Mouse (Mus musculus) c-Kit-positive CD71-positive TER-119-positive erythroid progenitor cells, embryonic 14.5 days (primary cell): ENCODE data around the gene Dock9.
"Not testable (repeated sequence)": the region's sequence is repeated elsewhere in the genome, so short reads cannot be mapped to it uniquely, and the experiment has no call there.

Experiments used
- DNase-seq: peaks from one replicate; pipeline ENCODE4 v3.0.0-alpha.2; 2013; ENCODE audit warnings: low spot score

The Dock9 gene

DNA sequence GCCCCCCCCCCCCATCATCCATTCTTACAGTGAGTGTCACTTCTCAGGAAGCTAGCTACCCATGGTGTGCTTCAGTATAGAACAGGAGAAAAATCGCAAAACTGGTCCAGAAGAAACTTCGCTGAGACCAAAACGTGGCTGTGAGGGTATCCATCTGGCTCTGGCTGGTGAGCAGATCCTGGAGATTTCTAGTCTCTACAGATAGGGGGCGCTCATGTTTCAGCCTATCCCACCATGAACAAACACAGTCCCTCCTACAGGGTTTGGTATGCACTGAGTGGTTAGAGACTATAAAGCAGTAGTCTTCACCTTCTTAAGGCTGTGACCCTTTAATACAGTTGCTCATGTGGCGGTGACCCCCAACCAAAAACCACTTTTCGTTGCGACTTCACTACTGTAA, 62.0 kb downstream of the Dock9 start:
- peak; percentile 12 for DNase-seq

DNA sequence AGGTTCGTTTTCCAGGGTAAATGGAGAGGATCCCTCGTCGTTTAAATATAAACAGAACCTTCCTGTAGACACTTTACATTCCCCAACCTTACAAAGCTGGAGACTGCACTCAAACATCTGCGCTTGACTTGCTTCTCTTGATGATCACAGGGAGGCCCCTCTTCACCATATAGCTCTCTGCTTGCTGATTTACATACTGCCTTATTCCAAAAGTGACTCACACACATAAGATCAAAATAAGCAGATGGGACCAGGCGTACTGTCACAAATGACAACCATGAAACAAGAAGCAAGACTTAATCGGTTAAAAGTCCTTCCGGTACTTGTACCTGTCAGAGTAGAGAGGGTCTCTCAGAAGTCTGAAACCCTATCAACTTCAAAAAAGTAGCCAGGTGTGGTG, 63.4 kb downstream of the Dock9 start:
- DNase-seq: no peak

DNA sequence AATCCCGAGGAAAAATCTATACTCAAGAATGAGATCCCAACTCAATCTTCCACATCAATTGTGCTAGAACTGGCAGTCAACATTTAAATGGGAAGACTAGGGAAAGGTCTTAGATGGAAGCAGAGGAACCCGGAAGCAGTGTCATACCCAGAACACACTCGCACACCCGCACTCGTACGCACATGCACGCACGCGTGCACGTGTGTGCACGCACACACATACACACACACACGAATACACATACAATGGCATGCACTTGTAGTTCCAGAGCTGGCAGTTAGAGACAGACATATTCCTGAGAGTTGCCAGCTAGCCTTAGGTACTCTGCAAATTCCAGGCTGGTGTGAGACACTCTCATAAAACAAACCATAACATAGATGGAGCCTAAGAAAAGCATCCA, 63.9 kb downstream of the Dock9 start:
- DNase-seq: no peak

DNA sequence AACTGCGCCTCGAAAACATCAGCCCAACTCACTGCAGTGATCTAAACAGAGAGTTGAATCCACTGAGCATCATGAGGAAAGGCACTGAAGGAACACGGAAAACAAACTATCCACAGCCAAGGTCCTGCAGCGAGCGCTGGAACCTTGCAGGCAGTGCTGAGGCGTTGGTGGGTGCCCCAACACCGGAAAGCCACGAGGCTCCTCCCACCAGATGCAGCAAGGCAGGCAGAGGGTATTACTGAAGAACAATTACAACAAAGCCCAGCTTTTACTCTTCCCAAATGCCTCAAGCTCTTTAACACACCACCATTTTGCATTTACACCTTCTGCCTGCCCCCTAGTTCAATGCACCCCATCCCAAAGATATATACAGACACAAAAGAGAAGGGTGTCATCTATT, 65.4 kb downstream of the Dock9 start:
- DNase-seq: no peak

DNA sequence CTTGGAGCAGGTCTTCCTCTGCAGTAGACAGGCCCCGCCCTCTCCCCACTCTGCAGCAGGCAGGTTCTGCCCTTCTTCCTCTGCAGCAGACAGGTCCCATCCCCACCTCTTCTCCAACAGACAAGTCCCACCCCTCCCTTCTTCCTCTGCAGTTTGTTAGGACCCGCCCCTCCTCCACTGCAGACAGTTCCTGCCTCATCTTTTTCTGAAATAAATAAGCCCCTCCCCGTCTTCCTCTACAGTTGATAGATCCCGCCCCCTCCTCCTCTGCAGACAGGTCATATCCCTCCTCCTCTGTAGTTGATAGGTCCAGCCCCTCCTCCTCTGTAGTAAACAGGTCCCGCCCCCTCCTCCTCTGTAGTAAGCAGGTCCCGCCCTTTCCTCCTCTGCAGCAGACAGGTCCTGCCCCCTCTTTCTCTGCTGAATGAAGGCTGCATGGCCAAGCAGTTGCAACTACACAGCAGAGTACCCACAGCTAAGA, 65.9 kb downstream of the Dock9 start:
- DNase-seq: peak; percentile 45

DNA sequence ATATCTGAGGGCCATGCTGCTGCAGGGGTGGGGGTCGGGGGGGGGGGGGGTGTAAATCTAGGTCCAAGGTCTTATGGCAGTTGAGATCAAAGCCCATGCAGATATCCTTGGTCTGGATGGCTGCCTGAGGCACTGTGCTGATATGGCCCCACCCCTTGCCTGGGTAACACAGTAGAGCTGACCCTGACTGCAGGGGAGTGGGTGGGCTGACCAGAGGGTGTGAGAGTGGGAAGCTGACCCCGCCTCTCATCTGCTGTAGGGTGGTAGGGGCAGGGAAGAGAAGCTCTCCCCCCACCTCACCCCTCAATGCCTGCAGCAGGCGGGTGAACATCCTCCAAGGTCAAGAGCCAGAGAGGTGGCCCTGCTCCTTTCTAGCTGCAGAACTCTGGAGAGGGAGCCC, 66.7 kb downstream of the Dock9 start:
- DNase-seq: no peak

DNA sequence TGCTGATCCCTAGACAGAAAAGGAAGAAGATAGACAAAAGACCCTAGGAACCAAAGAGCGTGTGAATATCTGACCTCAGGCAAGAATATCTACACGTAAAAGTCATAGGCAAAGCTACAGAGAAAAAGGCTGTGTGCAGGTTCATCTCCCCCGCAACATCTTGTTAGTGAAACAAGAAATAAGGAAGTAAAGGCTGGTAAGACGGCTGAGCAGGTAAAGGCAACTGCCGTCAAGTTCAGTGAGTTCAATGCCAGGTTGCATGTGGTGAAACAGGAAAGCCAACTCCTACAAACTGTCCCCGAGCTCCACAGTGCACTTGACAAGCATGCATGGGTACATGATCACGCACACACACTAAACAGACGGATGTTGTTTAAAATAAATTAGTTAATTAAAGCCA, 69.6 kb downstream of the Dock9 start:
- DNase-seq: no peak

DNA sequence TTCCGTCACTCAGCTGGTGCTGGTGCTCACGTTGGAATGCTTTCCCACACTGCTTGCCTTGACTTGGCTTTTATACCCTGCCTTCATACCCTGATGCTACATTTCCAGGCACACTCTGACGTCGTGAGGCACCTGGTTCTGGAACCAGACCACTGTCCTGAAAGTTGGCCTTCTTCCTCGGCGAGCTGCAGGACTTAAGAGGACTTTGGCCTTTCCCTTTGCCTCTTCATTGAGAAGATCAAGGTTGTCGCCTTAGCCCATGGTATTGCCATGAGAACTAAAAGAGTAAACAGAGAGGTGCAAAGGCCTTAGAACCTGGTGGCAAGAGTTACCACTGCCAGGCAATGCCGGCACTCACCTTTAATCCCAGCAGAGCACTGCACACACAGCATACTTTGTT, 73.1 kb downstream of the Dock9 start:
- DNase-seq: no peak

DNA sequence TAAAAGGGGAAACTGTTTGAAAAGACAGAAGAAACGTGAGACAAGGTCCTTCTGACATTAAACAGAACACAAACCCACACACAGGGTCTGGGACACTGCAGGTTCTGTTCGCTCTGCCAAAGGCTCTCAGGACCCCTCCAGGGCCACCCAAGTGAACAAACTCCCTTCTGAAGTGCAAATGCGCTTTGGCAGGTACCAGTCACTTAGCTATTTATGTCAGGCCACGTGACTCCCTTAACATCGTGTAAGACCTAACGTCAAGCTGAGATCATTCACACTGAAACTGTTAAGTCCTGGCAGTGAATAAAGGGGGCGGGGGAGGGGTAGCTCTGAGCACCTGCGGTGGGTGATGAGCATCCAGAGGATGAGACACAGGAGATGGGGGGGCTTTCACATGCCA, 74.9 kb downstream of the Dock9 start:
- no peak for DNase-seq

DNA sequence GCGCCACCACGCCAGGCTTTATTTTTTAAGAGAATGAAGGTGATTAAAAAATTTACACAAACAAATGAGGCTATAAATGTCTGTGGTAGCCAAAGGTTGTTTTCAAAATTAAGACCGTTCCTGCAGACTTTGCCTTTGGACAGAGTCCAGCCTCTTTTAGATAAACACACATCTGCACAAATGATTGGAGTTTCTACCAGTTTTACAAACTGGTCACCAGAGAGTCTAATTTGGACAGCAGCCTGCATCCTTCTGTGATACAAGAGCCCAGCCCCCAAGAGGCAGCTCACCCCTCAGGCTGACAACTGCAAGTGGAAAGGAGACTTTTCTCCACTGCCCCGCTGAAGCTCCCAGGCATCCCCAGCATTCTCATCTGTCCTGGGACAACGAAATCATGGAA, 76.2 kb downstream of the Dock9 start:
- DNase-seq: no peak

DNA sequence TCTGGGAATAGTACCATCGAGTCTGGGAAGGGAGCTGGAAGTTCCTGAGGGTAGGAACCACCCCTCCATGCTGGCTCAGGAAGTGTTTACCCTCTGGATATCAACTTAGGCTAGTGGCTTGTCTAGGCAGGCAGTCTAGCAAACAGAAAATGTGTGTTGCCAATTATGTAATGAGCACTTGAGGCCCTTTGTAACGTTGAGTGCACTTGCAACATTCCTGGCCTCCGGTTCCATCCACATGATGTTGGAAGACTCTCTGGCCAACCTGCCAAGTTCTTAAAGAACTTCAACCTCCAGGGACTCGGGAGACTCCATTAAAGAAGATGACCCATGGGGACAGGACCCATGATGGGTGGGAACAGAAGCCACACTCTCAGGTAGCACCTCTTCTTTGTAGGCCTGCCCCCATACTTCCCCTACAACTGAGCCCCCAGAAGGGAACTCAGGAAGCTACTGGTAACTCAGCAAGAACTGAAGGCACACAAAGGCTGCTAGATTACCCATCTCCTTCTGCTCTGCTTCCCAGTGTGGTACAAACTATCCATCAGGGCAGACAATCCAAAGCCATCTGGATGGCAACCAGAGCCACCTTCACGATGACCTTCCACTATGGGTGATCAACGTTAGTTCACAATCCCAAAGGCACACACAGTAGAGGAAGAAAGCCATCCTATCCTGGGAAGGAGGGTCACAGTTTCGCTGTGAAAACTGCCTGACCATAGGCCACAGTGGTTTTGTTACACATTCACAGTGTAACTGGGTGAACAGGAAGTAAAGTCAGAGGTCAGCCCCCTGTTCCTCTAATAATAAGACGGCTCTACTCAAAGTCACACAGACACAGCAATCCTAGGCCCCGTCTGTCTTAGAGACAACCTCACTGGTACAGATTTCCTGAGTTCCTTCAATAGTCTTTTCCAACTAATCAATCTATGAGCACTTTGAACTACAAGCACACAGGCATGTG, 77.7 kb downstream of the Dock9 start:
- no peak for DNase-seq

DNA sequence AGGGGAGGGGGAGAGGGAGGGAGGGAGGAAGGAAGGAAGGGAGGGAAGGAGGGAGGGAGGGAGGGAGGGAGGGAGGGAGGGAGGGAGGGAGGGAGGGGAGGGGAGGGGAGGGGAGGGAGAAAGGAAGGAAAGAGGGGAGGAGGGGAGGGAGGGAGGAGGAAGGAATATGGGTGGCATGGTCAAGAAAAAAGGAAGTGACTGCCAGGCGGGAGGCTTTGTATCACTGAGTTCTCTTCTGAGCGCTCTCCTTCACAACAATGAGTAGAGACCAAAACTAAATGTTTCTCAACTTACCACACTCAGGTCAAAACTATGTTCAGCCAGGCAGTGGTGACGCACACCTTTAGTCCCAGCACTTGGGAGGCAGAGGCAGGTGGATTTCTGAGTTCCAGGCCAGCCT, 82.8 kb downstream of the Dock9 start:
- DNase-seq: not testable (repeated sequence)

DNA sequence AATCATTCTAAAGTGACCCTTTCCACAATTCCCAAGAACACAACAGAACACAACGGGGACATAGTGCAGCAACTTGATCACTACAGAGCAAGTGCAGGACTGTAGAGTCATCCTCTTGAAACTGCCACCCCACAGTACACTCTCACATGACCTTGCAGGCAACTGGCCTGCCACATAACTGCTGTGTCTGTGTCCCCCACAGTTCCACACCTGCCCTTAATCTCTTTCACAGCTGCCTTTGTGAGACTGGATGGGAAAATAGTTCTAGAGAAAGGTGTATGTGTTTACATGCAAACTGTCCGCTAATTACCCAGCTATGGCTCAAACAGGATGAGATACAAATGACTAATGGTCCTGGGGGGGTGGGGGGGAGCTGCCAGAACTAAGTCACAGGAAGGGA, 83.4 kb downstream of the Dock9 start:
- no peak for DNase-seq

DNA sequence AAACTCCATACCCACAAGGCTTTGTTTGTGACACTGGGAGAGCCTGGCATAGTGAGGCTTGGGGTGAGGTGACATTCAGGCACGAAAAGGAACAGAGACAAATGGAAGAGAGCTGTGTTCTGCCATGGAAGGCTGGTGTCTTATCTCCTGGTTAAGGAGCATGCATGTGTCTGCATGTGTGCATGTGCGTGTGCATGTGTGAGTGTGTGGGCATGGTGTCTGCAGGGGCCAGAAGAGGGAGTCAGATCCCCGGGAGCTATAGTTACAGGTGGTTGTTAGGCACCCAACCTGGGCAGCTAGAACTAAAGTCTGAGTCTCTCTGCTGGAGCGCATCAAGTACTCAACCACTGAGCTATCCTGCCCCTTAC, 83.8 kb downstream of the Dock9 start:
- no peak for DNase-seq

DNA sequence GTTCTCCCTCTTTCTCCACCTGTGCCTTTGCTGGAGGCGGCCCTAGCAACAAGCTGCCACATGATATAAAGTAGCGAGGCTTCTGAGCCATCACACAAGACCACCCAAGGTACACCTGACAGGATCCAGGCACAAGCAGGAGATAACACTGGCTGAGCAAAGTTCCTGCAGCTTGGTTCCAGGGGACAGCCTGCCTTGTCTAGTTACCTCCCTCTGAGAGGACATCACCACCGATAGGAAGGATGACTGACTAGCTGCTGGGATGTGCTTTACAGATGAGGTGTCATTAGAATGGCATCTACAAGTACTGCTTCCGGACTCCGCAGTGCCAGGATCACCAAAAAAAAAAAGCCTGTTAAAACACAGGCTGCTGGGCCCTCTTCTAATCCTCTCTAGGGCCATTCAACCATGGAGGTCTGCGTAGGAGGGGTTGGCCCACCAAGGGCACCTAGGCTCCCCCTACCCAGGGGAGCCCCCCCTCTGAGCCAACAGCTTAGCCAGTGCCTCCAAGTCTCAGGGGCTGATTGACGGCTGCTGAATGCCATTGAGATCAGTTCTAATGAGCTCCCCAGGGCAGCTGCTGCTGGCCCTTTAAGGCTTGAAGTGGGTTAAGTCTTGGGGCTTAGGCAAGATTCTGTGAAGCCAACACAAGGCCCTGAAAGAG, 84.3 kb downstream of the Dock9 start:
- DNase-seq: no peak

DNA sequence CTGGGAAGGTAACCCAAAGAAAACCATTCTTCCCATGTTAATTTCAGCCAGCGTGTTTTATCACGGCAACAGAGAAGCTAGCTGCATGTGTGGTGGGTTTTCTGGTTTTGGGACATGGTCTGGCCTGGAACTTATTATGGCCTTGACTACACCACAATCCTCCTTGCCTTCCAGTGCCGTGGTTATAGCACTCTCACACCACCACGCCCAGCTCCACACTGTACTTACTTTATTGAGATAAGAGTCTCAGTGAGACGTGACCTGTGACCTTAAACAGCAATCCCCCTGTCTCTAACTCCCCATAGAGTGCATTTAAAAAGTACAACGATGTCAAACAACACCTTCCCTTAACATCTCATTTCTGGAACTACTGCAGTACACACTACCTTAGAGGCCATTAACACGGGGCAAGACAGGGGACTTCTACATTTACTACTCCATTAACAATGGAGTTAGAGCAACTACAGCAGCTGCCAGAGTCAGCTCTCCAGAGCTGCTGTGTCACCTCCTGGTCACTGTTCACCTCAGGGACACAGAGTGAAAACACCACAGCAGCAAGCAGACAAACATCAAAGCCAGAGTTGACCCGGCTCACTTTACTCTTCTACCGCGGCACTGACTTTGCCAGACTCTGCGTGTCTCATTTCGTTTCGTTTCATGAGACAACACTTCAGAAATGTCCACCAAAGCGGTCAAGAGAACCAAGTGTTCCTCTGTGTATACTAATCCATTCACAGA, 86.4 kb downstream of the Dock9 start:
- DNase-seq: no peak

DNA sequence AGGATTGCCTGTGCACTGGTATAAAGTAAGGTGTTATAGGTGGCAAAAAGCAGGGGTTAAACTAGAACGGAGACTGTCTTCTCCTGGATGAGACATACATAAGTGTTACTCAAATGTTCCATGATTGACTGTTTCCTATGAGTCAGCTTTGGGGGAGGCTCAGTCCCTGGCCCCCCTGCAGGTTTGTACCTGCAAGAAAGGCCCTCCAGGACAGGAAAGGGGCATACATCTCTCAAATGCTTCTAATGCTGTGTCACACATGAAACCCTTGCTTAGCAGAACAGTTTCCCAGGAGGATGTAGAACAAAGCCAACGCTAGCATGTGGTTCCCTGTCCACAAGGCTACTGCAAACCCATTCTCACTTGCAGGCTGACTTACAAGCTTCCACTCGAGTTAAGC, 87.5 kb downstream of the Dock9 start:
- no peak for DNase-seq

DNA sequence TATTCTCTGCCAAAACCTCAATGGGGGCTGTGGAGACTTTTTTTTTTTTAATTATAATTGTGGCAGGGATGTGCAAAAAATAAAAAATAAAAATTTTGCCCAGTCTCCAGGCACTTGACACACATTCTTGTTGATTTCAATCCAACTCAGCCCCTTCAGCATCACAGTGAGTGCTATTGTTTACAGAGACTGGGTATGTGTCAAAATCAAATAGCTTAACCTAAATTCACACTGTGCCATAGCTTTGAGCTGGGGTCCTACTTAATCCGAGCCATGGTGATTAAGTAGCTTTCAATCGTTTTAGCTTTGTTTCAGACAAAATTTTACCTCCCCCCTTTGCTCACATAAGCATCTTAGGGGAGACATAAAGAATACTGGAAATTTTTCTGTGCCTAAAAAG, 89.4 kb downstream of the Dock9 start:
- no peak for DNase-seq

DNA sequence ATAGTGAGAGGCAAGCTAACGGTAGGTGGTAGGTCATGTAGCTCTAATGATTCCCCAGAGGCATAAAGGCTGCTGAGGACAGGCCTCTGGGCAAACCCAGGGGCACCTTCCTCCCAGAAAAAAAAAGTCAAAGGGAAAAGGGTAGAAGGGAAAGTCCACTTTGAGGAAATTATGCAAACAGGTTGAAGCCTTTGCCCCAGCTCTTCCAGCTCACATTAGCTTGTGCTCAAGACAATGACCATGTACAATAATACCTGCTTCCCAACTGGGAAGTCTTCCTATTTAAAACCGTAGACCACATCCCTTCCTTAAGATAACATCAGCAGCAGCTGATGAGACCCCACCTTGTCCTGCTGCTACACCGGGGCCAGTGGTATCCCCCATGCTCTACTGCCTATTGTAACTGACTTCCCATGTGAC, 91.1 kb downstream of the Dock9 start:
- DNase-seq: no peak

DNA sequence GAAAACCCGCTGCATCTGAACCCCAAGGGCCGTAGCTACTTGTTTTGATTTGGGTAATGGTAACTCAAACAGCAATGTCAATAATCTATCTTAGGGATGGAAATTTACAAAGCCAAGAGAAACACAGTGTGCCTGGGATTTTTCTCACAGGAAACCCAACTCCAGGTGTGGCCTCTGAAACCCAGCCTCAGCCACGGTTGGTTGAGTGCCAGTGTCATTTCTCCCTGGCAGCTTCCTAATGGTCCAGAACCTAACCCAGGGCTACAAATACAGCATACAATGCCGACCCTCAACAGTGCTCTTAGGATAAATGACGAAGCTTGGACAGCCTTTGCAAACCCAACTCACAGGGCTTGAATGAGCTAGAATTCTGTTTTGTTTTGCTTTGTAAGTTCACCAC, 92.0 kb downstream of the Dock9 start:
- no peak for DNase-seq

DNA sequence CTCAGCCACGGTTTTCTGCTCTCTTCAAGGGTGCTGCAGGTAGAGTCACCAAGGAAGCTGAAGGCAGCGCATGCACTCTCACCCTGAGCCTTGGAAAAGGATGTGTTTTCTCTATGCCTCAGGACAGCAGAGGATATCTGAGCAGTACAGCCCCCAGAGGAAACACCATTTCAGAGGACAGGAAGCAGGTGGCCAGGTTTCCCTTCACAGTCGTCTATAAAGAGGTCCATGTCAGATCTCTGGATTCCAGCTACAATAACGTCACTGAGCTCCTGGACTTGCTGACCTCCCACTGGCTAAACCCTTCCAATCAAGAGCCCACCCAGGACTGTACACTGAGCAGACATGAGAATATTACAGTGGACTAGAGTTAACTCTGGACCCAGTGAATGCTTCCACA, 95.1 kb downstream of the Dock9 start:
- no peak for DNase-seq

DNA sequence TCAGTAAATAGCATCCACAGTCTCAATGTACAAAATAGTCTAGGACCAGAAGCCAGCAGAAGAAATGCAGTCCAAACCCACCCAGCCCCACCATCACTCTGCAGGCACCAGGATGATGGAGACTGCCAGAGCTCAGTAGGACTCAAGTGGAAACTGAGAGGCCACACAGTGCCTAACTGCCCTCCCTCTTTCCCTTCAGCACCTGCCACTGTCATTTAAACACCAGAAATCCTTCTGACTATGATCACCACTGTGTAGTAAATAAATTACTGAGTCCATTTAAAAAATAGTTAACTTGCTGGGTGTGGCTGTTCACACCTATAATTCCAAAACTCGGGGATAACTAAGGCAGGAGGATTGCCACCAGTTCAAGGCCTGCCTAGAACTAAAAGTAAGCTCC, 97.6 kb downstream of the Dock9 start:
- no peak for DNase-seq

DNA sequence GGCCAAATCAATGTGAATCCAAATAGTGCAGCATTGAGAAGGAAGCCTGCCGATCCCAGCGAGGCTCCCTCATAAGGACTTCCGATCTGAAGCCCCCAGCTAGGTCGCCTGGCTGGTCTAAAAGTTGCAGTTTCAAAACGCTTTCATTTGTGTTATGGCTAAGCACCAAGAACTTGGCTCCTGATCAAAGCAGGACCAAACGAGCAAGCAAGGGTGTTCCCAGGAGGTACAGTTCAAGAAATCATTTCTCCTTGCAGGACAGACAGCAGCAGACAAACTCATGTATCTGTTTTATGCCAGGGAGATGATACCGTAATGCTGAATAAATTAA, 99.1 kb downstream of the Dock9 start:
- DNase-seq: no peak
